Mouse (Mus musculus): ENCODE measurements around the gene Atg9a. TPM values are rescaled to one million over a fixed set of nuclear protein-coding genes. Genes with fewer than 3 reads are reported as not detected.

The Atg9a gene
- polyA plus RNA-seq, 1 experiment: 529 TPM

- no peaks in the 10 kb centered on the region; the same call in 1 of the 2 replicates for H3K36me3 ChIP-seq (ENCODE audit: control insufficient read depth, insufficient read depth, low read length)
- TF ChIP-seq POLR2A (IDR thresholded peaks at IDR 0.05; ENCODE audit: control insufficient read depth, low read depth, low read length): no peak
- no peak for TF ChIP-seq CTCF (IDR thresholded peaks at IDR 0.05; ENCODE audit: control insufficient read depth, insufficient read depth, insufficient replicate concordance, low read depth, low read length)
- H3K27me3 ChIP-seq (ENCODE audit: control insufficient read depth, insufficient read depth, low read length): peaks cover 4% of the 10 kb centered on the region
- no peak overlapping the region for H3K4me3 ChIP-seq (ENCODE audit: control insufficient read depth, low read depth, low read length)
- H3K4me1 ChIP-seq (ENCODE audit: control insufficient read depth, insufficient read depth, low read length): peaks cover 23% of the 10 kb centered on the region
- no peak overlapping the region for H3K27ac ChIP-seq (ENCODE audit: control insufficient read depth, insufficient read depth, low read depth, low read length)
These were observed 23.8 kb upstream of the Atg9a start for GRCm38 (mm10) chr1:75215785-75216184.

- peaks cover 4% of the 10 kb centered on the region for H3K27me3 ChIP-seq (ENCODE audit: control insufficient read depth, insufficient read depth, low read length)
- no peak overlapping the region for H3K27ac ChIP-seq (ENCODE audit: control insufficient read depth, insufficient read depth, low read depth, low read length)
- TF ChIP-seq CTCF (IDR thresholded peaks at IDR 0.05; ENCODE audit: control insufficient read depth, insufficient read depth, insufficient replicate concordance, low read depth, low read length): no peak
- TF ChIP-seq POLR2A (IDR thresholded peaks at IDR 0.05; ENCODE audit: control insufficient read depth, low read depth, low read length): no peak
- H3K36me3 ChIP-seq (ENCODE audit: control insufficient read depth, insufficient read depth, low read length): no peaks in the 10 kb centered on the region; the same call in 1 of the 2 replicates
- no peak overlapping the region for H3K4me3 ChIP-seq (ENCODE audit: control insufficient read depth, low read depth, low read length)
- peaks cover 23% of the 10 kb centered on the region for H3K4me1 ChIP-seq (ENCODE audit: control insufficient read depth, insufficient read depth, low read length)
These were observed 22.9 kb upstream of the Atg9a start for GRCm38 (mm10) chr1:75214886-75215285.

DNA sequence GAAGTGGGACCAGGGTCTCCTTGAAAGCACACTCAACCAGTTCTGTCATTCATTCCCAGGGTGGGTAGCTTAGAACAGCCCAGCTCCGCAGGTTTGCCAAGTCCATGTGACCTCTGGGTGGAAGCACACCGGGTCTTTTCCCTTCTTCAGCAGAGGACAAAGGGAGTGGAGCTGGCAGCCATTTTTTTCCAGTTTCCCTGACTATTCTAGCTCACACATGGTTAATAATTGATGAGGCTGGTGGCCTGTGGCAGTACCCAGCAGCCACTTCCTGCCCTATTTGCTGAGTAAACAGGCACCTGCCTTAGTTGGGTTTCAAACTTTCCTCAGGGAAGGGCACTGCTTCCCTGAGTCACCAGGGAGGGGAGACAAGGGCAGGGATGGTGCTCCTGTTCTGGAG lies 22.4 kb upstream of the Atg9a start:
- Histone ChIP-seq H3K4me1 (ENCODE audit: control insufficient read depth, insufficient read depth, low read length) (peaks cover 21% of the 10 kb centered on the region), H3K27me3 (ENCODE audit: control insufficient read depth, insufficient read depth, low read length) (peaks cover 2% of the 10 kb centered on the region), H3K36me3 (ENCODE audit: control insufficient read depth, insufficient read depth, low read length) (peaks cover under 1% of the 10 kb centered on the region; the same call in 1 of the 2 replicates), H3K4me3 (ENCODE audit: control insufficient read depth, low read depth, low read length) (no peak overlapping the region), H3K27ac (ENCODE audit: control insufficient read depth, insufficient read depth, low read depth, low read length) (no peak overlapping the region)
- TF ChIP-seq POLR2A (IDR thresholded peaks at IDR 0.05; ENCODE audit: control insufficient read depth, low read depth, low read length): no peak
- no peak for TF ChIP-seq CTCF (IDR thresholded peaks at IDR 0.05; ENCODE audit: control insufficient read depth, insufficient read depth, insufficient replicate concordance, low read depth, low read length)

DNA sequence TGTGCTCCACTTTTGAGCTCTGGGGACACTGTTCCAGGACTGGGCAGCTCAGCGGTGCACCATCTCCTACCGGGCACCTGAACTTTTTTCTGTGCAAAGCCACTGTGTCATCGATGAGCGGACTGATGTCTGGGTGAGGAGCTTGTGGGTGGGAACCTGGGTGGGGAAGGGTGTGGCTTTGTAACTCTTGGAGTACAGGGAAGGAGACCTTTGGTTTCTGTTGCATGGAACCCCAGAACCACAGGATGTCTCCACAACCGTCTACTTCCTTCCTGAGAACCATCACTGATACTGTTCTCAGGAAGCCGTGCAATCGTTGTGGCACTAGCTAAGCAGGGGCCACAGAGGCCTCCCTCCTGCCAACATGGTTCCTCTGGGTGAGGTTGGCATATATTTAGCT lies 21.1 kb upstream of the Atg9a start:
- H3K27me3 ChIP-seq (ENCODE audit: control insufficient read depth, insufficient read depth, low read length): no peaks in the 10 kb centered on the region
- no peak for TF ChIP-seq CTCF (IDR thresholded peaks at IDR 0.05; ENCODE audit: control insufficient read depth, insufficient read depth, insufficient replicate concordance, low read depth, low read length)
- no peak for TF ChIP-seq POLR2A (IDR thresholded peaks at IDR 0.05; ENCODE audit: control insufficient read depth, low read depth, low read length)
- peaks cover 13% of the 10 kb centered on the region for H3K4me1 ChIP-seq (ENCODE audit: control insufficient read depth, insufficient read depth, low read length)
- H3K27ac ChIP-seq (ENCODE audit: control insufficient read depth, insufficient read depth, low read depth, low read length): no peak overlapping the region
- H3K36me3 ChIP-seq (ENCODE audit: control insufficient read depth, insufficient read depth, low read length): peaks cover 2% of the 10 kb centered on the region; the same call in 1 of the 2 replicates
- H3K4me3 ChIP-seq (ENCODE audit: control insufficient read depth, low read depth, low read length): no peak overlapping the region

DNA sequence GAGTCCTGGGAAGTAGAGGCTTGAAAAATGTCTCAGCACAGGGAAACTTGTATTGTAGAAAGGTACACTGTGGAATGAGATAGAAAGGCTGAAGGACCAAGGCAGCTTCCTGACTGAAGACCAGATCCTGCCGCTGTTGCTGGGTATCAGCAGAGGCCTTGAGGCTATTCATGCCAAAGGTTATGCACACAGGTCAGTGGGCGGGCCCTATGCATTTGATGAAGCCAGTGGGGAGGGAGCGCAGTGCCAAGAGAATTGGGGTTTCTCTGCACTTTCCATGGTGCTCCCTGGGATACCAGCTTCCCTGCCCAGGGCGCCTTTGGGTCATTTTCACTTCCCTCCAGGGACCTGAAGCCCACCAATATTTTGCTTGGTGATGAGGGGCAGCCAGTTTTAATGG lies 20.5 kb upstream of the Atg9a start:
- Histone ChIP-seq H3K27ac (ENCODE audit: control insufficient read depth, insufficient read depth, low read depth, low read length) (no peak overlapping the region), H3K36me3 (ENCODE audit: control insufficient read depth, insufficient read depth, low read length) (peaks cover 2% of the 10 kb centered on the region; the same call in 1 of the 2 replicates), H3K4me1 (ENCODE audit: control insufficient read depth, insufficient read depth, low read length) (peaks cover 9% of the 10 kb centered on the region), H3K27me3 (ENCODE audit: control insufficient read depth, insufficient read depth, low read length) (no peaks in the 10 kb centered on the region), H3K4me3 (ENCODE audit: control insufficient read depth, low read depth, low read length) (no peak overlapping the region)
- TF ChIP-seq POLR2A (IDR thresholded peaks at IDR 0.05; ENCODE audit: control insufficient read depth, low read depth, low read length): no peak
- TF ChIP-seq CTCF (IDR thresholded peaks at IDR 0.05; ENCODE audit: control insufficient read depth, insufficient read depth, insufficient replicate concordance, low read depth, low read length): no peak

GRCm38 (mm10) chr1:75211141-75211708 lies 19.2 kb upstream of the Atg9a start:
- Histone ChIP-seq H3K4me1 (ENCODE audit: control insufficient read depth, insufficient read depth, low read length) (peaks cover 9% of the 10 kb centered on the region), H3K4me3 (ENCODE audit: control insufficient read depth, low read depth, low read length) (peak overlapping the region; percentile 99), H3K27ac (ENCODE audit: control insufficient read depth, insufficient read depth, low read depth, low read length) (peak overlapping the region; percentile 97), H3K36me3 (ENCODE audit: control insufficient read depth, insufficient read depth, low read length) (peaks cover 2% of the 10 kb centered on the region; the same call in 1 of the 2 replicates), H3K27me3 (ENCODE audit: control insufficient read depth, insufficient read depth, low read length) (no peaks in the 10 kb centered on the region)
- TF ChIP-seq CTCF (IDR thresholded peaks at IDR 0.05; ENCODE audit: control insufficient read depth, insufficient read depth, insufficient replicate concordance, low read depth, low read length) (no peak), POLR2A (IDR thresholded peaks at IDR 0.05; ENCODE audit: control insufficient read depth, low read depth, low read length) (no peak)

- no peaks in the 10 kb centered on the region for H3K27me3 ChIP-seq (ENCODE audit: control insufficient read depth, insufficient read depth, low read length)
- H3K27ac ChIP-seq (ENCODE audit: control insufficient read depth, insufficient read depth, low read depth, low read length): peak within 1 kb of the TSS; percentile 97
- H3K4me3 ChIP-seq (ENCODE audit: control insufficient read depth, low read depth, low read length): peak within 1 kb of the TSS; percentile 99
- H3K4me1 ChIP-seq (ENCODE audit: control insufficient read depth, insufficient read depth, low read length): peaks cover 9% of the 10 kb centered on the region
- peaks cover 2% of the 10 kb centered on the region; the same call in 1 of the 2 replicates for H3K36me3 ChIP-seq (ENCODE audit: control insufficient read depth, insufficient read depth, low read length)
- TF ChIP-seq POLR2A (IDR thresholded peaks at IDR 0.05; ENCODE audit: control insufficient read depth, low read depth, low read length) (peak; percentile 97), CTCF (IDR thresholded peaks at IDR 0.05; ENCODE audit: control insufficient read depth, insufficient read depth, insufficient replicate concordance, low read depth, low read length) (no peak)
These were observed 18.4 kb upstream of the Atg9a start, which contains the start of the genes Glb1l and Stk16 for GRCm38 (mm10) chr1:75210136-75211087. Gene Glb1l, minus strand, starts transcription at chr1:75210813. Gene Stk16, plus strand, starts transcription at chr1:75210838.
